Mouse (Mus musculus): ENCODE measurements around the gene Parp9.
"Not testable (repeated sequence)": the region's sequence is repeated elsewhere in the genome, so short reads cannot be mapped to it uniquely, and the experiment has no call there.

Parp9 gene

GRCm38 (mm10) chr16:35992391-35992790 is 54.1 kb downstream of the Parp9 start:
- no peak for DNase-seq (ENCODE audit: low read depth, low spot score)

DNA sequence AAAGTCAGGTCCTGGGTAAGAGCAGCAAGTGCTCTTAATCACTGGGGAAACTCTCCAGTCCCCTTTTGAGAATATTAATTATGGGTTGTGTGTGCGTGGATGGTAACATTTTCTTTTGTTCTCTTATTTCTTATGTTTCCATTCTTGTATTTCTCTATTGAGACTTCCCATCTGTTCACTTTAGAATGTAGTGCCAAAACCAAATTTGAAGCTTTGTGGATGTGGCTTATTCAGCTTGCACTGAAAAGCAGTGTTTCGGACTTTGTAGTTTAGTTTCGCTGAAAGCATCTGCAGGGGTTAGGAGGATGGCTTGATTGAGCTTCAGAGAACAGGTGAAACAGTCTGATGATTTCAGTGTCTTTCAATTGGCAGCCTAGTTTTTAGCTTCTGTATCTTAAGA is 55.0 kb downstream of the Parp9 start:
- no peak for DNase-seq (ENCODE audit: low read depth, low spot score)

DNA sequence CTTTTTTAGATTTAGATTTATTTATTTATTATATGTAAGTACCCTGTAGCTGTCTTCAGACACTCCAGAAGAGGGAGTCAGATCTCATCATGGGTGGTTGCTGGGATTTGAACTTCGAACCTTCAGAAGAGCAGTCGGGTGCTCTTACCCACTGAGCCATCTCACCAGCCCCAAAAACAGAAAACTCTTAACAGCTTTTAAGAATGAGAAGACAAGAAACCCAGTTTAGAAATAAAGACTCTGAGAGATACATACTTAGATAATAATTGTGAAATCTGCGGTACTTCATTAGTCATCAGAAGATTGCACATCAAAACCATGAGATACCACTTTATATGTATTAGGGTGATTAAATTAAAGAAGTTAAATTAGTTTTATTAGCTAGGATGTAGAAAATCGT is 60.6 kb downstream of the Parp9 start:
- DNase-seq (ENCODE audit: low read depth, low spot score): not testable (repeated sequence)

GRCm38 (mm10) chr16:36008396-36008795 is 70.1 kb downstream of the Parp9 start:
- no peak for DNase-seq (ENCODE audit: low read depth, low spot score)

GRCm38 (mm10) chr16:36016335-36016734 is 78.1 kb downstream of the Parp9 start:
- no peak for DNase-seq (ENCODE audit: low read depth, low spot score)

All from retina, adult 2 months (tissue).